ENCODE assay signal across 10 mouse cellular contexts in genomic region chr4:48548393-48549045, GRCm38 (mm10). TPM values are rescaled to one million over a fixed set of nuclear protein-coding genes. Genes with fewer than 3 reads are reported as not detected.
A peak's percentile ranks its signal among the peaks of the same experiment; 100 is the strongest.
DNase-seq lines count a peak whose midpoint lies in the region; ATAC-seq and TF ChIP-seq lines count a peak whose summit lies in the region.
"Had no signal": no experiment of that assay in that cellular context is flagged by ENCODE, and none has a peak within 500 bp of the region (broad histone marks: within the 10 kb centered on the region; RNA-seq: fewer than 3 reads in every experiment).

No protein-coding gene starts in this region.

- no peak for TF ChIP-seq CTCF in forebrain, postnatal 0 days (IDR thresholded peaks at IDR 0.05; ENCODE audit: low read depth)
- no peak for TF ChIP-seq CTCF in intestine, postnatal 0 days (IDR thresholded peaks at IDR 0.05; ENCODE audit: low read depth)

- H3K27me3 ChIP-seq in heart, embryonic 10.5 days (ENCODE audit: insufficient read depth, poor library complexity, severe bottlenecking) = no peaks in the 10 kb centered on the region
- no peaks in the 10 kb centered on the region for H3K27me3 ChIP-seq in forebrain, postnatal 0 days (ENCODE audit: insufficient read depth, low read length)
- no peaks in the 10 kb centered on the region for H3K27me3 ChIP-seq in intestine, postnatal 0 days (replicated peaks; ENCODE audit: control insufficient read depth, insufficient read depth, low read length)

- WGBS in heart, embryonic 10.5 days = 15% methylated on average over 6 of the region's 6 CpGs
- WGBS in forebrain, postnatal 0 days = 51% methylated on average over 6 of the region's 6 CpGs
- 61% methylated on average over 6 of the region's 6 CpGs for WGBS in intestine, postnatal 0 days

- ATAC-seq in forebrain, postnatal 0 days = peak; percentile 34; the same call in 1 of the 2 replicates
- no peak for ATAC-seq in intestine, postnatal 0 days

- no peak overlapping the region for H3K4me3 ChIP-seq in heart, embryonic 10.5 days
- no peak overlapping the region for H3K4me3 ChIP-seq in forebrain, postnatal 0 days (ENCODE audit: low read depth, low read length)
- no peak overlapping the region for H3K4me3 ChIP-seq in intestine, postnatal 0 days (ENCODE audit: low read depth, low read length)

- intact Hi-C loops in heart, postnatal 25 days (cut with DNase I) = no loop called here

- H3K36me3 ChIP-seq in heart, embryonic 10.5 days = peaks cover 14% of the 10 kb centered on the region
- peaks cover 10% of the 10 kb centered on the region; the same call in 1 of the 2 replicates for H3K36me3 ChIP-seq in forebrain, postnatal 0 days (ENCODE audit: insufficient read depth)
- H3K36me3 ChIP-seq in intestine, postnatal 0 days (ENCODE audit: control insufficient read depth, insufficient read depth) = 0 out of 2 replicates have a peak, but pooled peaks cover 6% of the 10 kb centered on the region

- peak overlapping the region; percentile 42; the same call in 1 of the 2 replicates for H3K27ac ChIP-seq in heart, embryonic 10.5 days
- H3K27ac ChIP-seq in forebrain, postnatal 0 days (ENCODE audit: low read depth, low read length) = no peak overlapping the region
- H3K27ac ChIP-seq in intestine, postnatal 0 days (ENCODE audit: low read depth, low read length) = no peak overlapping the region
- H3K27ac ChIP-seq: stomach, postnatal 0 days had no signal

- no peak for DNase-seq in heart, embryonic 10.5 days (ENCODE audit: low spot score)
- no peak for DNase-seq in heart, postnatal 25 days (ENCODE audit: low spot score)
- peak; percentile 81 to 83 for DNase-seq in cerebellum, postnatal 14 days
- DNase-seq in forebrain, postnatal 0 days = no peak
- peak; percentile 45 for DNase-seq in mesoderm, embryonic 11.5 days (ENCODE audit: low read depth, low spot score)
- DNase-seq in natural killer cell, adult 2 months (ENCODE audit: low spot score in 2 of 2) = no peak
- DNase-seq in kidney, postnatal 36 days = no peak
- DNase-seq: kidney, postnatal 14 days had no signal

- H3K4me2 ChIP-seq in forebrain, postnatal 0 days (ENCODE audit: low read depth) = no peak overlapping the region
- no peak overlapping the region for H3K4me2 ChIP-seq in intestine, postnatal 0 days (replicated peaks; ENCODE audit: low read depth)

- no peak overlapping the region for H3K9ac ChIP-seq in forebrain, postnatal 0 days
- no peak overlapping the region for H3K9ac ChIP-seq in intestine, postnatal 0 days (ENCODE audit: low read depth, low read length)

- H3K4me1 ChIP-seq in heart, embryonic 10.5 days = peaks cover 57% of the 10 kb centered on the region
- peaks cover 21% of the 10 kb centered on the region; the same call in 1 of the 2 replicates for H3K4me1 ChIP-seq in forebrain, postnatal 0 days (ENCODE audit: insufficient read depth)
- H3K4me1 ChIP-seq in intestine, postnatal 0 days (replicated peaks; ENCODE audit: control insufficient read depth, insufficient read depth, low read length) = no peaks in the 10 kb centered on the region

- H3K9me3 ChIP-seq in heart, embryonic 10.5 days = no peaks in the 10 kb centered on the region
- no peaks in the 10 kb centered on the region for H3K9me3 ChIP-seq in forebrain, postnatal 0 days (ENCODE audit: low read length)
- no peaks in the 10 kb centered on the region for H3K9me3 ChIP-seq in intestine, postnatal 0 days (ENCODE audit: control insufficient read depth)

RNA-seq across cellular contexts. Expression of gene Msantd3, which starts 8.8 kb away (rescaled TPM):
- 29.7 and 32.3 TPM in 2 replicates for polyA plus RNA-seq in heart, embryonic 10.5 days (2016; fragmentation: Nextera tagmentation; extraction: Ambion mirVana)
- total RNA-seq in heart, postnatal 25 days (2021) = 10 to 100 TPM; 21.4 to 21.5 TPM
- 51.1 and 52.9 TPM in 2 replicates for total RNA-seq in forebrain, postnatal 0 days (2014; rRNA removed)
- polyA plus RNA-seq in forebrain, postnatal 0 days (2015; fragmentation: Nextera tagmentation; extraction: Ambion mirVana) = 36.3 and 43.8 TPM in 2 replicates
- 6.8 and 7.0 TPM in 2 replicates for polyA plus RNA-seq in intestine, postnatal 0 days (2015; fragmentation: Nextera tagmentation; extraction: Ambion mirVana)

RNA-seq across cellular contexts. Expression of gene Tmeff1, which starts 36.5 kb away (rescaled TPM):
- polyA plus RNA-seq in heart, embryonic 10.5 days (2016; fragmentation: Nextera tagmentation; extraction: Ambion mirVana) = 51.6 and 76.4 TPM in 2 replicates
- 10 to 100 TPM; 11.6 to 12.0 TPM for total RNA-seq in heart, postnatal 25 days (2021)
- total RNA-seq in forebrain, postnatal 0 days (2014; rRNA removed) = 331 and 345 TPM in 2 replicates
- 189 and 202 TPM in 2 replicates for polyA plus RNA-seq in forebrain, postnatal 0 days (2015; fragmentation: Nextera tagmentation; extraction: Ambion mirVana)
- polyA plus RNA-seq in intestine, postnatal 0 days (2015; fragmentation: Nextera tagmentation; extraction: Ambion mirVana) = 7.8 and 10.2 TPM in 2 replicates

Comparison
In these comparisons a context has a peak if more than half of its experiments do, and no peak if none do; other contexts are left out.
1. DNase-seq: peak in cerebellum, postnatal 14 days (2 of 2) and mesoderm, embryonic 11.5 days (single experiment); none in heart, embryonic 10.5 days (single experiment), heart, postnatal 25 days (single experiment), forebrain, postnatal 0 days (single experiment), natural killer cell, adult 2 months (0 of 2) and kidney, postnatal 36 days (0 of 2).